Mouse (Mus musculus): ENCODE data around the gene Ei24. TPM values are rescaled to one million over a fixed set of nuclear protein-coding genes. Genes with fewer than 3 reads are reported as not detected.

Ei24 gene
- polyA plus RNA-seq, 1 experiment from 2014 or later, result 98.4 TPM

GRCm38 (mm10) chr9:36767203-36768143, 29.7 kb downstream of the Ei24 start, which contains the start of gene Stt3a:
Stt3a (minus strand) TSS chr9:36767679.
- under 1% methylated on average over 60 of the region's 60 CpGs for WGBS
- ATAC-seq (ENCODE audit: insufficient read depth, low FRiP score), result peak; percentile 99
- Histone ChIP-seq H3K4me3 (replicated peaks; ENCODE audit: low read length) (peak within 1 kb of the TSS; percentile 81), H3K27me3 (ENCODE audit: control insufficient read depth, insufficient read depth, low read length) (no peaks in the 10 kb centered on the region), H3K27ac (ENCODE audit: low read length) (peak within 1 kb of the TSS; percentile 85), H3K9me3 (replicated peaks; ENCODE audit: control insufficient read depth, low read length) (no peaks in the 10 kb centered on the region), H3K9ac (ENCODE audit: low read length) (peak within 1 kb of the TSS; percentile 88), H3K4me1 (ENCODE audit: control insufficient read depth, insufficient read depth, low read length) (peaks cover 6% of the 10 kb centered on the region), H3K36me3 (ENCODE audit: control insufficient read depth, insufficient read depth, low read length) (peaks cover 11% of the 10 kb centered on the region; the same call in 1 of the 2 replicates), H3K4me2 (ENCODE audit: low read depth, low read length) (peak within 1 kb of the TSS; percentile 68)

GRCm38 (mm10) chr9:36764378-36764777, 32.8 kb downstream of the Ei24 start:
- Histone ChIP-seq H3K27ac (ENCODE audit: low read length) (no peak overlapping the region), H3K9me3 (replicated peaks; ENCODE audit: control insufficient read depth, low read length) (no peaks in the 10 kb centered on the region), H3K9ac (ENCODE audit: low read length) (no peak overlapping the region), H3K4me2 (ENCODE audit: low read depth, low read length) (no peak overlapping the region), H3K36me3 (ENCODE audit: control insufficient read depth, insufficient read depth, low read length) (peaks cover 25% of the 10 kb centered on the region; the same call in 1 of the 2 replicates), H3K4me3 (replicated peaks; ENCODE audit: low read length) (no peak overlapping the region), H3K4me1 (ENCODE audit: control insufficient read depth, insufficient read depth, low read length) (peaks cover 6% of the 10 kb centered on the region), H3K27me3 (ENCODE audit: control insufficient read depth, insufficient read depth, low read length) (no peaks in the 10 kb centered on the region)
- no peak for ATAC-seq (ENCODE audit: insufficient read depth, low FRiP score)
- WGBS, result 94% methylated on average over 1 of the region's 1 CpGs

Other genes with a start within 250 kb of the Ei24 start
- not detected in 2 replicates for gene Gm17689, start 214.8 kb downstream of the Ei24 start, polyA plus RNA-seq (2015; fragmentation: Nextera tagmentation; extraction: Ambion mirVana)
- gene A630095E13Rik, start 154.0 kb downstream of the Ei24 start, polyA plus RNA-seq (2015; fragmentation: Nextera tagmentation; extraction: Ambion mirVana), result not detected in 2 replicates
- not detected in 2 replicates for gene Acrv1, start 104.2 kb downstream of the Ei24 start, polyA plus RNA-seq (2015; fragmentation: Nextera tagmentation; extraction: Ambion mirVana)
- gene Chek1, start 70.3 kb downstream of the Ei24 start, polyA plus RNA-seq (2015; fragmentation: Nextera tagmentation; extraction: Ambion mirVana), result 25.7 and 27.3 TPM in 2 replicates
- 330 and 341 TPM in 2 replicates for gene Stt3a, start 29.7 kb downstream of the Ei24 start, polyA plus RNA-seq (2015; fragmentation: Nextera tagmentation; extraction: Ambion mirVana)
- gene Fez1, start 24.5 kb upstream of the Ei24 start, polyA plus RNA-seq (2015; fragmentation: Nextera tagmentation; extraction: Ambion mirVana), result 13.1 and 14.4 TPM in 2 replicates